Mouse (Mus musculus): ENCODE results near the gene Sod3. TPM values are rescaled to one million over a fixed set of nuclear protein-coding genes. Genes with fewer than 3 reads are reported as not detected.

Gene Sod3
- polyA plus RNA-seq, 2 experiments, result 2.8 to 4.8 TPM

DNA sequence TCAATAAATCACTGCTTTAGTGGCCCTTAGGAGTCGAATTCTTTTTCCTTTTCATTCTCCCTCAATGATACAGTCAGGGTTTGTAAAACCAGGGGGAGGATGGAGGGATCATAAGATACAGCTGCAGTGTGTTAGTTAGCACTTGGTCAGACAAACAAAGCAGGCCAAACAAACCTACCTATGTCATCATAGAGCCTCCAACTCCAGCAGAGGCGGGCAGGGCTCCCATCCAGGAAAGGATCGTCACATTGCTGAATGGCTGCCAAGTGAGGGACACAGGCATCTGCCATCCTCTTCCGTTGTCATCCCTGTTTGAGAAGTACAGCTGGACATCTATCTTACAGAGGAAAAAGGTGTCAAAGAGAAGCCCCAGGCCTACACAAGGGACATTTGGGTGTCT, 9.2 kb upstream of the Sod3 start:
- 60% methylated on average over 4 of the region's 4 CpGs for WGBS (ENCODE audit: insufficient replicate concordance)

DNA sequence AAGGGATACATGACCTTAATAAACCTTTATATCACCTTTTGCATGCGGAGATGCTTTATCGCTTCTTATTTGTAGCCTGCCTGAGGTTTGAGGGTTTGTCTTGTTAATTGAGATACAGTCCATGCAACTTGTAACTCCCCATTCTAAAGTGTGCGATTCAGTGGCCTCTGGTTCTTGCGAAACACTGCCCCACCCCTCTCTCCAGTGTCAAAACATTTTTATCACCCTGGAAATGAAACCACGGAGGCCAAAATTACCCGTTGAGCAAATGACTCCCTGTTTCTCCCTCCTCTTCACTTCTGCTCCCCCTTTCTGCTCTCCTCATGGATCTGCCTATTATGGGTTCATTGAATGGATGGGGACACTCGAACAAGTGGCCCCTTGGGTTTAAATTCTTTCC, 8.0 kb upstream of the Sod3 start:
- no peak overlapping the region for H3K4me2 ChIP-seq (ENCODE audit: low read depth)
- ATAC-seq (ENCODE audit: insufficient read depth), result no peak
- WGBS (ENCODE audit: insufficient replicate concordance), result 33% methylated on average over 7 of the region's 7 CpGs

More for the DNA sequence above, 9.2 kb upstream of the Sod3 start:
- no peaks in the 10 kb centered on the region for H3K27me3 ChIP-seq (ENCODE audit: control insufficient read depth, insufficient read depth, low read length)
- no peaks in the 10 kb centered on the region for H3K36me3 ChIP-seq (replicated peaks; ENCODE audit: control insufficient read depth, insufficient read depth, low read depth)
- H3K4me3 ChIP-seq (ENCODE audit: insufficient read depth in 1 of 2, low read depth in 2 of 2, low read length in 2 of 2), result no peak overlapping the region
- TF ChIP-seq CTCF (IDR thresholded peaks at IDR 0.05; ENCODE audit: low read depth) (no peak), EP300 (IDR thresholded peaks at IDR 0.05; ENCODE audit: low read depth) (no peak)
- no peaks in the 10 kb centered on the region for H3K9me3 ChIP-seq (ENCODE audit: control insufficient read depth, low read length)
- peaks cover 0 to 6% of the 10 kb centered on the region in 2 experiments; a peak in 3 of 4 replicates for H3K4me1 ChIP-seq (replicated peaks; ENCODE audit: control insufficient read depth in 2 of 2, insufficient read depth in 2 of 2, low read length in 1 of 2)
- no peak overlapping the region for H3K4me2 ChIP-seq (ENCODE audit: low read depth)
- ATAC-seq (ENCODE audit: insufficient read depth) (no peak), DNase-seq (ENCODE audit: low read depth in 3 of 3, low spot score in 3 of 3) (no peak)
- no peak overlapping the region for H3K27ac ChIP-seq
- H3K9ac ChIP-seq (replicated peaks), result no peak overlapping the region

DNA sequence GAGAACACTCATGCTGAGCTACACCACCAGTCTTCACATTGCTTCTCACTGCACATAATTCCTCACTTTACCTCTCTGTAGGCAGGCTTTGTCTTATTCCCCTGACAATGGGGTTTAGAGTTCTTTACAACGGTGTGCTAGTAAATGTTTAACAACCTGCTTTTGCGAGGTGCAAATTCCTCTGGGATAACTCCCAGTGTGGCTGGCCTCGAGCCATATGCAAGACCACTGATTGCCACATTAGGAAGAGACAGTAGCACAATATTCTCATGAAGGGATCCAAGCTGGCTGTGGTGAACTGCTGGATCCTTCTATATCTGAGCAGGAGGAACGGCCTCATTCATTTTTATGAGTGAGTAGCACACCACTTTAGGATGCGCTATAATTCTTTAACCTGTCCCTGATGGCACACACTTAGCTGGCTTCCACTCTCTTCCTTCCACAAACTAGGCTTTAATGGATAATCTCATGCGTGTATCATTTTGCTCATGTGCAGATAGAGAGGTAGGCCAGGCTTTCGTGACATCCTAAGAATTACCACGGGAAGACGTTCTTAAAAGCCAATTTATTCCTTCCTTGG, 6.3 kb upstream of the Sod3 start:
- H3K27ac ChIP-seq, result no peak overlapping the region
- no peak for DNase-seq (ENCODE audit: low read depth in 3 of 3, low spot score in 3 of 3)
- no peak for TF ChIP-seq EP300 (IDR thresholded peaks at IDR 0.05; ENCODE audit: low read depth)
- TF ChIP-seq CTCF (IDR thresholded peaks at IDR 0.05; ENCODE audit: low read depth), result no peak
- no peak overlapping the region for H3K9ac ChIP-seq (replicated peaks)
- H3K4me1 ChIP-seq (replicated peaks; ENCODE audit: control insufficient read depth in 2 of 2, insufficient read depth in 2 of 2, low read length in 1 of 2), result peaks cover 0 to 10% of the 10 kb centered on the region in 2 experiments; a peak in 3 of 4 replicates
- no peaks in the 10 kb centered on the region for H3K9me3 ChIP-seq (ENCODE audit: control insufficient read depth, low read length)
- ATAC-seq (ENCODE audit: insufficient read depth), result no peak
- H3K36me3 ChIP-seq (replicated peaks; ENCODE audit: control insufficient read depth, insufficient read depth, low read depth), result no peaks in the 10 kb centered on the region
- no peaks in the 10 kb centered on the region for H3K27me3 ChIP-seq (ENCODE audit: control insufficient read depth, insufficient read depth, low read length)
- H3K4me3 ChIP-seq (ENCODE audit: insufficient read depth in 1 of 2, low read depth in 2 of 2, low read length in 2 of 2), result no peak overlapping the region
- H3K4me2 ChIP-seq (ENCODE audit: low read depth), result no peak overlapping the region
- 58% methylated on average over 9 of the region's 9 CpGs for WGBS (ENCODE audit: insufficient replicate concordance)

More for the DNA sequence above, 8.0 kb upstream of the Sod3 start:
- TF ChIP-seq EP300 (IDR thresholded peaks at IDR 0.05; ENCODE audit: low read depth) (no peak), CTCF (IDR thresholded peaks at IDR 0.05; ENCODE audit: low read depth) (no peak)
- H3K9ac ChIP-seq (replicated peaks), result no peak overlapping the region
- no peaks in the 10 kb centered on the region for H3K9me3 ChIP-seq (ENCODE audit: control insufficient read depth, low read length)
- peaks cover 0 to 8% of the 10 kb centered on the region in 2 experiments; a peak in 3 of 4 replicates for H3K4me1 ChIP-seq (replicated peaks; ENCODE audit: control insufficient read depth in 2 of 2, insufficient read depth in 2 of 2, low read length in 1 of 2)
- no peaks in the 10 kb centered on the region for H3K36me3 ChIP-seq (replicated peaks; ENCODE audit: control insufficient read depth, insufficient read depth, low read depth)
- H3K4me3 ChIP-seq (ENCODE audit: insufficient read depth in 1 of 2, low read depth in 2 of 2, low read length in 2 of 2), result no peak overlapping the region
- no peak for DNase-seq (ENCODE audit: low read depth in 3 of 3, low spot score in 3 of 3)
- H3K27me3 ChIP-seq (ENCODE audit: control insufficient read depth, insufficient read depth, low read length), result no peaks in the 10 kb centered on the region
- no peak overlapping the region for H3K27ac ChIP-seq

DNA sequence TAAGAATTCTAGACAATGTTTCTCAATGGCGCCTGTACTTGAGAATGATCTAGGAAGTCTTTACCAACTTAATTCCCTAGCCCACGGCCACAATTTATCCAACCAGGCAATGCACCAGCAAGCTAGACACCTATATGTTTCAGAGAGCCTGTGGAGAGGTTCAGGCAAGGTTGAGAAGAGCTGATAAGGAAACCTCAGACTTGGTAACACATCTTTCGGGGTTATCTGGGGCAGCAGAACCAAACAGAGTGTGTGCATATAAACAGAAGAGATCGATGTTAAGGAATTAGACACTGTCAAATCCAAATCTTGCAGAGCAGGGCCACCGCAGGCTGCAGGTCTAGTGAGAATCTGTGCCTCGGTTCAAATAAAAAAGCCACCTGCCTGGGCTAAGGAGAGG, 5.5 kb upstream of the Sod3 start:
- WGBS (ENCODE audit: insufficient replicate concordance), result 21% methylated on average over 6 of the region's 6 CpGs
- DNase-seq (ENCODE audit: low read depth in 3 of 3, low spot score in 3 of 3) (no peak), ATAC-seq (ENCODE audit: insufficient read depth) (no peak)
- no peak overlapping the region for H3K9ac ChIP-seq (replicated peaks)
- H3K27me3 ChIP-seq (ENCODE audit: control insufficient read depth, insufficient read depth, low read length), result no peaks in the 10 kb centered on the region
- no peaks in the 10 kb centered on the region for H3K36me3 ChIP-seq (replicated peaks; ENCODE audit: control insufficient read depth, insufficient read depth, low read depth)
- H3K4me3 ChIP-seq (ENCODE audit: insufficient read depth in 1 of 2, low read depth in 2 of 2, low read length in 2 of 2), result no peak overlapping the region
- no peak overlapping the region for H3K4me2 ChIP-seq (ENCODE audit: low read depth)
- H3K4me1 ChIP-seq (replicated peaks; ENCODE audit: control insufficient read depth in 2 of 2, insufficient read depth in 2 of 2, low read length in 1 of 2), result peaks cover 0 to 10% of the 10 kb centered on the region in 2 experiments; a peak in 3 of 4 replicates
- no peak overlapping the region for H3K27ac ChIP-seq
- TF ChIP-seq EP300 (IDR thresholded peaks at IDR 0.05; ENCODE audit: low read depth), result no peak
- TF ChIP-seq CTCF (IDR thresholded peaks at IDR 0.05; ENCODE audit: low read depth), result no peak
- no peaks in the 10 kb centered on the region for H3K9me3 ChIP-seq (ENCODE audit: control insufficient read depth, low read length)

DNA sequence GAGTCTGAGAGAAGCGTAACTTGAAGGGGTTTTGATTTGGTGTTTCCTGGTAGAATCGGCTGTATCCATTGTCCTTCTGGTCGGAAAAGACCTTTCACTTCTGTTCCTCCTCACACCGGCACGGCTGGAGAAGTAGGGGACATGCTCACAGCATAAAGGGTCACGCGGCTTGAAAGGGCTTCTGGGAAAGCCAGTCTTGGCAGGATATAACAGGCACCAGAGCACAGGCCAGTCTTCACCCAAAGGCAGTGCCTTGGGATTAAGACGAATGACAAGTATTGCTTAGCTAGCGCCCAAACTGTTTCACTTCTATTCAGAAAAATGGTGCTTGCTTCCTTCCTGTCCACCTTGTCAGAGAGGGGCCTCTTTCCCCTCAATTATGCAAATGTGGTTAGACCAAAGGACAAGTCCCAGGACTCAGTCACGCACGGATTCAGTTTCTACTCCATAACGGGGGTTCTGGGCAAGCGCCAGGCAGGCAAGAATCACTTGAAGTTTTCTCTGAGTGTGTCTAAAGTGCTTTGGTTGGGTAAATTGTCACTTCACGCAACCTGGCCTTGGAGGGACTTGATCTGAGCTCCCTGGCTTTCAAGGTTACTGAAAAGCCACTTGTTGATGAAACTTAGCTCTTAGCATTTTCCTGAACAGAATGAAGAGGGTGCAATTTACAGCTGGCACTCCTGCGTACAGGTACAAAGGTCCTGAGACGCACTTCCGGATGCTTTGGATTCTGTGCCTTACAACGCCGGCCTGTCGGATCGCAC, 3.1 kb upstream of the Sod3 start:
- Histone ChIP-seq H3K9ac (replicated peaks) (no peak overlapping the region), H3K4me1 (replicated peaks; ENCODE audit: control insufficient read depth in 2 of 2, insufficient read depth in 2 of 2, low read length in 1 of 2) (peaks cover 0 to 10% of the 10 kb centered on the region in 2 experiments; a peak in 3 of 4 replicates), H3K27ac (no peak overlapping the region), H3K4me3 (ENCODE audit: insufficient read depth in 1 of 2, low read depth in 2 of 2, low read length in 2 of 2) (no peak overlapping the region), H3K4me2 (ENCODE audit: low read depth) (no peak overlapping the region), H3K27me3 (ENCODE audit: control insufficient read depth, insufficient read depth, low read length) (no peaks in the 10 kb centered on the region), H3K9me3 (ENCODE audit: control insufficient read depth, low read length) (no peaks in the 10 kb centered on the region), H3K36me3 (replicated peaks; ENCODE audit: control insufficient read depth, insufficient read depth, low read depth) (no peaks in the 10 kb centered on the region)
- ATAC-seq (ENCODE audit: insufficient read depth) (no peak), DNase-seq (ENCODE audit: low read depth in 3 of 3, low spot score in 3 of 3) (no peak)
- WGBS (ENCODE audit: insufficient replicate concordance), result 62% methylated on average over 21 of the region's 21 CpGs
- TF ChIP-seq EP300 (IDR thresholded peaks at IDR 0.05; ENCODE audit: low read depth), result no peak
- no peak for TF ChIP-seq CTCF (IDR thresholded peaks at IDR 0.05; ENCODE audit: low read depth)

All from liver, embryonic 14.5 days (tissue).